Mouse (Mus musculus): ENCODE results near the gene Numbl. TPM values are rescaled to one million over a fixed set of nuclear protein-coding genes. Genes with fewer than 3 reads are reported as not detected.
"Not testable (repeated sequence)": the region's sequence is repeated elsewhere in the genome, so short reads cannot be mapped to it uniquely, and the experiment has no call there.

Numbl gene
- total RNA-seq (2021), result 10 to 100 TPM in 1 of 2 experiments, 1 to 10 TPM in 1; 5.2 to 13.3 TPM
- 37.2 and 48.0 TPM in 2 replicates for polyA plus RNA-seq (2012; rRNA removed)
- long read RNA-seq, transcript Numbl-201 (10 exons, 2,760 nt), result major isoform, 9 of 12 reads
- long read RNA-seq, partial matches to known transcripts, result 2 of 12 reads
- long read RNA-seq, other reads (novel, unspliced or antisense), result 1 of 12 reads

DNA sequence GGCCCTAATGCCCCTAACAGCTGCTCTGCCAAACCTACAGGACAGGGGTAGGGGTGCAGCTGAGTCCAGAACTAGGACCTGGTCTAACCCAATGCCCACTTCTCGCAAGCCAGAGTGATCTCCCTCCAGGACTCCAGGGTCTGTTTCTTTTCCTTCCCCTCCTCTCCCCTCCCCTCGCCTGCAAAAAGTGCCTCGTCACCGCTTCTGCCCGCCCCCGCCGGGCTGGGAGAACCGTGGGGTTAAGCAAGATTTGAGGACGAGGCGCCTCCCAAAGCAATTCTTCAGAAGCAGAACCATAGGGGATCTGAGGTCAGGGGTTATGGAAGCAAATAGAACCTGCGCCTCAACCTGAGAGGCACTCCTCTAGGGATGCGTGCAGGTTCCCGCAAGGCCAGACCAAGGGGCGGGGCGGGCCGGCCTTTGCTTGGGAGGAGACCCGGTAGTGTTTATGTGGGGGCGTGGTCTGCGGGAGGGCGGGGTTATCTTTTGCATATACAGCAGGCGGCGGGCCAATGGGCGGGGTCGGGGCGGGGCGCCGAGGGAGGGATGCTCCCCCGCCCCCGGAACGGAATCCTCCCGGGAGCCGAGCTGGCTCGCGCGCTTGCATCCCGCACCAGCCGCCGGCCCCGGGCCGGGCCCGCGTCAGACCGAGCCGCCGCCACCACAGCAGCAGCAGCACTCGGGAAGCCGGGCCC, at the start of gene Numbl:
TSS of gene Numbl (plus strand) at position 229 of the 695 bp plus-strand sequence.
- DNase-seq, result peak; percentile 96

DNA sequence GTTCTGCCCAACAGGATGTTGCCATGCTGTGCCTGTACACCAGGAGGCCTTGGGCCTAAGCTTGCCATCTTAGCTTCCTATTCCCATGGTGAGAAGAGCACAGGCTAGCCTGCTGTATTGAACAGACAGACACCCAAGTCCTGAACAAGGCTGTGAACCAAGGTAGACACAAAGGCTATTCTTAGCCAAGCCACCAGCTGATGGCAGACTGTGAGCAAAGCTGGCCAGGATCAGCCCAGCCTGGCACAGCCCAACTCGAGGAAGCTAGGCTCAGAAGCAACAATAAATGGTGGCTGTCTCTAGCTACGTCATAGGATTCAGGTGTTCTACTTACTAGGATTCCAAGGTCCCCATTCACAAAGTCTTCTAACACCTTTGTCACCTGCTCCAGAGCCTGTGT, 45.6 kb upstream of the Numbl start:
- DNase-seq, result no peak

DNA sequence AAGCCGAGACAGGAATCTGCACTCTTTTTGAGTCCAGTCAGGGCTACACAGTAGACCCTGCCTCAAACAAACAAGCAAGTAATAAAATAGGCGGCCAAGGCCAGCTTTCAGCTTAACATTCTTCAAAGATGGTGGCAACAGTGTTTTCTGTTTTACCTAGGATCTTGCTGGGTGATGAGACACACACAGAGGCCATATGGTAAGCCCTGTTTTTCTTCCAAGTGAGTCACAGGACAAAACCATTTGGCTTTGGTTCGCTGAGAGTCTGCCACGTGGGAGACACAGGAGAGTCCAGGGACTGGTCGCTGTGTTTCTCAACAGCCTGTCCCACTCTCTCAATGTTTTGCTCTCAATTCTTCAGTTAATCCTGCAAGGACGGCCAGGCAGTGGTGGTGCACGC, 39.6 kb upstream of the Numbl start:
- DNase-seq, result peak; percentile 50

DNA sequence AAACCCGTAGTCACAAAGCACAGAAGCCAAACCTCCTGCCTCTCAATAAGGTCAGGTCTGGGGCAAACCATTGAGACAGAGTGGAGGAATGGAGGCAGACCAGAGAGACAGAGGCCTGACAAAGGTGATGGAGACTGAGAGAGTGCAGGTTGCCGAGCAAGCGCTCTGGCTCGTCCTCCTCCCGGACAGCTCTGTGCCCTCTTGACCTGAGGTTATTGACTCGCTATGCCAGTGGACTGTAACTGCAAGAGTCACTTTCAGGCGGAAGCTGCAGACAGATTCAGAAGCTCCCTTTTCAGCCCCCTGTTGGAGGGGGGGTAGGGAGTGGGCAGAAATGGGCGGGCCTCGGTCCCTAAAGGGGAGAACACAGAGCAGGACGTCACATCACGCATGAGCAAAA, 38.3 kb upstream of the Numbl start:
- no peak for DNase-seq

DNA sequence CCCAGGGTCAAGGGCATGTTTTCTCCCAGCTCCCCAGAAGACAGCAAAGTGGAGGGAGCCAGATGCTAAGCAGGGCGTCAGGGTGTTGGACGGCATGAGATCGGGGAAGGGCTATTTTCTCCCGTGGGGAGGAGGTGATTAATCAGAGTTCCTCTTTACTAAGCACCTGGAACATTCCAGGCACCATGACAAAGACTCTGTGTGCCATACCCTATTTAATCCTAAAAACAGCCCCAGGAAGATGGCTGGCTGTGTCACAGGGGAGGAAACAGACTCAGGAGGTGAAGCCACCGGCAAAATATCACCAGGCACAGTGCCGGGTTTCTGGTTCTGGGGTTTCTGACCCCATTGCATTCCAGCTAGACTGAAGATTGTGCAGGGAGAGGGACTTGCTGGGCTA, 36.3 kb upstream of the Numbl start:
- DNase-seq, result no peak

DNA sequence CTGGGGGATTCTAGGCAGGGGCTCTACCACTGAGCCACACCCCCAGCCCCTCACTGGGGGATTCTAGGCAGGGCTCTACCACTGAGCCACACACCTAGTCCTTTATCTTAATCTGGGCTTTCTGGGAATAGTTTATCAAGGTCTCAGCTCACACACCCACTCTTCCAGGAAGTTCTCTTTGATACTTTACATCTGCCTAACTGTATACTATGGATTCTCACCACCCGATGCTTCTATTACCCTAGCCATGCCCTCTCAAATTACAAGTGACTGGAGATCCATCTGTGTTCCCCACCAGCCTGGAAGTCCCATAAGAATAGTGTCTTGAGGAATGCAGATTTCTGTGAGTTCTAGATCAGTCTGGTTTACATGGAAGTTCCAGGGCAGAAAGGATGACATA, 35.7 kb upstream of the Numbl start:
- DNase-seq, result no peak

DNA sequence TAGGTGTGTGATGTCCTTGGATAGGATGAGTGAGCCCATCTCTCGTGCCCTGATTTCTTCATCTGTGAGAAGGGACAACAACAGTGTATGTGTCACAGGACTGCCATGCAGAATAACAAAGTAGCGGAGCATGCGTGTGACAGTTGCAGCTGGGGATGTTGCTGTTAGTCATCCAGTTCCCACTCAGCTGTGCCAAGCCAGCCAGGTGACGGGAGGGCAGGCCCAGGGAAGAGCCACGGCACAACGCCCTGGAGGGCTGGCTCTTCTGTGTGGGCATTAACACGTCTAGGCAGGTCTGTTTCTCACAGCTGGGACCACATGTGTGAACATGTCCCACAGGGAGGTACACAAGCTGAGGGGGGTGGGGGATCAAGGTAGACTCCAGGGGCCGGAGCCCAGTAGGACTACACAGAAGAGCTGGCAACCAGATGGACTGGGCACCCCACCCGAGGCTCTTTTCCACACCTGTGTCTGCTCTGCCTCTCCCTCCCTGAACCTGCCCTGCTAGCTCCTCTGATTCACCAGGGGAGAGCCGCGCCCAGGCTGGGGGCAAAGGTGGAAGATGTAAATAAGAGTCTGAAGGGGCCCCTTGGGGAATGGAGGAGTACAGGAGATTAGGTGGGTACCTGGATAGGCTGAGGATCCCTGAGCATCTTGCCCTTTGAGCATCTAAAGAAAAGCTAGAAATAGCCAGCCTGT, 33.2 kb upstream of the Numbl start:
- DNase-seq, result peak; percentile 81

DNA sequence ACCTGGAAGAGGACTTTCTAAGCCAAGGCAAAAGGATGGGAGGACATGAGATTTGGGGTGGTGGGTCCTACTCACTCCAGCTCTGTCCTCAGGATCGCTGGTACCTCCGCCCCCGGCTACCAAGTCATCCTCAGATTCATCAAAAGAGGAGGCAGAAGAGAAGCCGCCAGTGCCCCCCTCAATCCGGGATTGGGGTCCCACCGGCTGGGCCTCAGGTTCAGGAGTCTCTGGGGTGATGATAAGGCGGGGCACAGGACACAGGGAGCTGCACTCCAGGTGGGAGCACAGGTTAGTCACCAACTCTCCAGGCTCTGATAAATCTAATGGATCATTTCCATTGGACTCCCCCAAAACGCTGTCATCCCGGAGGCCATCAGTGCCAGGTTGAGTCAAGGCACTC, 31.0 kb upstream of the Numbl start:
- DNase-seq, result no peak

DNA sequence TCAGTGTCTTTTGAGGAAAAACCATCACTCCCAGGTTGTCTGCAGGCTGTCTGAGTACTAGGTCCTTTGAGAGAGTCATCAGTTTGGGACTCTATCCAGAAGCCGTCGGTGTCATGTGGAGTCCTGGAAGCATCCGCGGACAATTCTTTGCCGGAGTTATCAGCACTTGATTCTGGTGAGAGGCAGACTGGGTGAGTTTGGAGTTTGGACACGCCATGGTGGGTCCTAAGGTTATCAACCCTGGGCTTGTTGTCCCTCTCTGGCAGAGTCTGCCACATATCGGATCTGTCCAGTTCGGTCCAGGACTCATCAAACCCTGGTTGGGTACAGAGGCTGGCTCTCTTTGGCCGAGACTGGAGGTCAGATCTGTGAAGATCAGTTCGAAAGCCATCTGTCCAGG, 30.6 kb upstream of the Numbl start:
- DNase-seq, result peak; percentile 65

DNA sequence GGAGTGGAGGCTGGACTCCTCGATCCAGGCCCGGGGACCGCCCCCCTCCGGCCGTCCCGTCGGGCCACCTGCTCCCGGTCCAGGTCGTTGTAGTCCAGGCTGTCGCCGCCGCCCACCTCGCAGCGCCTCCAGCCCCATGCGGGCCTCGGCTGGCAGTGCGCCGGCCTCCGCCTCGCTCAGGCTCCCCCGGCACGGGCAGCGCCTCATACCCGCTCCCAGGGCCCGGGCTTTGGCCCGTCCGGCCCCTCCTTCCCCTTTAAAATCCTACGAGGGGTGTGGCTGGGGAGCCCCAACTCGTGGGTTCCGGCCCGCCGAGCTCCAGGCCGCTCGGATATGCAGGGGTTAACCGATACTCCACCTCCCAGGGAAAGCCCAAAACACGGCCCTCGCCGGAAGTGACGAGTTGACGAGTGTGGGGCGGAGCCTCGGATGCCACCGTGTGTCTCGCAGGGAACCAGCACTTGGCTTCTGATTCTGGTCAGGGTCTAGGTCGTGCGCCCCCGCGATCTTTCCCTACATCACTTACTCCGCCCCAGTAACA, 29.9 kb upstream of the Numbl start, which contains the start of gene Itpkc:
TSS of gene Itpkc (minus strand) at position 381 of the 541 bp plus-strand sequence.
- peak; percentile 96 for DNase-seq

DNA sequence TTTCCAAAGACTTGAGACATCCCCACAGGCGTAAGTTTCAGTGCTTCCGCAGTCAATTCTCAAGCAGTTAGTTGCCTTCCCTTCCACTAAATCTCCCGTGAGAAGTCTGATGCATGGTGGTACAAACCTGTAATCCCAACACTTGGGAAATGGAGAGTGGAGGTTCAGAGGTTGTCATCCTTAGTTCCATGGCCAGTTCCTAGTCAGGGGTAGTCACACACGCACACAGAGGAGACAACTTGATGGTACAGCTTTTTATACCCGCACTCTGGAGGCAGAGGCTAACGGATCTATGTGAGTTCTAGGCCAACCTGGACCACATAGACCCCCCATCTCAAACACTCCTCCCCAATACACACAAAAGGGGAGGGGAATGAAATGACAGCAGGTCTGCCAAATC, 29.4 kb upstream of the Numbl start:
- DNase-seq, result no peak

DNA sequence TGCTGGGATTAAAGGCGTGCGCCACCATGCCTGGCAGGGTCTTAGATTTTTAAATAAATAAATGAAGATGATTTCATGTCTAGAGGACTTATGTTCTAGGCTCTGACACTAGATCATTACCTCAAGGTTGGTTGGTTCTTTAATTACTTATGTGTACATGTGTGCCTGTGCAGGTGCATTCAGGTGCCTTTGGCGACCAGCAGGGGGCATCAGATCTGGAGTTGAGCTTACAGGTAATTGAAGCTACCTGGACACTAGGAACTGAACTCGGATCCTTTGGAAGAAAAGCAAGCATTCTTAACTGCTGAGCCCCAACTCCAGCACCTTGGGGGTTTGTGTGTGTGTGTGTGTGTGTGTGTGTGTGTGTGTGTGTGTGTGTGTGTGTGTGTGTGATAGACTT, 27.5 kb upstream of the Numbl start:
- no peak for DNase-seq

DNA sequence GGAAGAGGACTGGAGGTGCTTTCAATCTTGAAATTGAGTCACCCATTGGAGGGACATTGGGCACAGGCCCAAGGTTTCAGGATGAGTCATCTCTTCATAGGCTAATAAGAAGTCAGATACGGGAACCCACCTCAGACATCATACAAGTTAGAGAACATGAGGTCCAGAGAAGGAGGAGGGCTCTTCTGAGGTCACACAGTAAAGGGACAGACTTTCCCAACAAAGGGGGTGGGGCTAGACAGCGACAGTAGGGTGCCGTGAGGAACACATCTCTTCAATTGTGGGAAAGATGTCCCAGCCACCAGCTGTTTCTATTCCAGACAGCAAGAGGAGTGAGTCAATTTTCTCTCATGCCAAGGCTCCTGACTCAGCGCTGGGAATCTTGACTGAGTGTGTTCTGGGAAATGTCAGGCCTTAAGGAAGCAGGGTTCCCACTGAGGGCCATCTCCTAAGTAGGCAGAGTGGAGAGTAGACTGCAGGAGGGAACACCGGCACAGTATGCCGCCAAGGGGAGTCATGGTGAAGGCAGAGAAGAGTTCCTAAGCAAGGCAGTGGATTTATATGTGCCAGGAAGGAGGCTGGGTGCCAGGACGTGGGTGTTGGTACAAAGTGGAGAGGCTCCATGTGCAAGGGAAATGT, 26.4 kb upstream of the Numbl start:
- peak; percentile 93 for DNase-seq

DNA sequence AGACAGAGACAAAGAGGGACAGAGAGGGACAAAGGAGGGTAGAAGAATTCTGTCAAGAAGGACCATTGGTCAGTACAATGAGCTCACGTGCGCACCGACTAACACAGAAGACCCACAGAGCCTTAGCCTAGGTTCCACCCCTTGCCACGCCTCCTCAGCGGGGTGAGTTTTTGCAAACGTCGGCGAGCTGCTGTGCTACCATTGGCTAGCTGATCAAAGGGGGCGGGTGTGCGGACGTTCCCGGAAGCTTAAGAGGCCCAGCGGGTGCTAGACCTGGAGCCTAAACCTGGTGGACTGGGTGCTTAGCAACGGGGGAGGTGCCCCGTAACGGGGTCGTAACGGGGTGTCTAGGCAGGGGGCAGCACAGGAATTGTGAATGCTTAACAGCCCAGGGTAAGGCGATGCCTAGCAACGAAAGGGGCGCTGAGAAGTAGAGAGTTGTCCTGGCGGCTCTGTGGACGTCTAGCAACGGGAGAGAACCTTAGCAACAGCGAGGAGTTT, 25.4 kb upstream of the Numbl start, which contains the start of gene Coq8b:
TSS of gene Coq8b (plus strand) at position 243 of the 501 bp plus-strand sequence.
- peak; percentile 97 for DNase-seq

DNA sequence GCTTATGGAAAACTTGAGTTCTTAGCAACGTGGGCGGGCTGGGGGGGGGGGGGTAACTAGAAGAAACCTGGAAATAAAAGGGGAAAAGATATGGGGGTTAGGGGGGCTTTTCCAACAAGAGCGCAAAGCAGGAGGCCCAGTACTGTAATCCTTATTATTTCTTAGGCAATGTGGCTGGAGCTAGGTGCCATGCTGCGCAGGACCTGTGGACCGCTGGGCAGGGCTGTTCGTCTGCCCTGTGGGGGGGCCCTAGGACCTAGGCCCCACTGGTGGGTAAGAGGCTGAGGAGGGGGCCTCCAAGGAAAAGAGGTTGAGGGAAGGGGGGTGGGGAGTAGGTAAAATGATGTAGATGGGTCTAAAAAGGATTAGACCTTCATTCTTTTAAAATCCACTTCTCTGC, 24.9 kb upstream of the Numbl start:
- no peak for DNase-seq

DNA sequence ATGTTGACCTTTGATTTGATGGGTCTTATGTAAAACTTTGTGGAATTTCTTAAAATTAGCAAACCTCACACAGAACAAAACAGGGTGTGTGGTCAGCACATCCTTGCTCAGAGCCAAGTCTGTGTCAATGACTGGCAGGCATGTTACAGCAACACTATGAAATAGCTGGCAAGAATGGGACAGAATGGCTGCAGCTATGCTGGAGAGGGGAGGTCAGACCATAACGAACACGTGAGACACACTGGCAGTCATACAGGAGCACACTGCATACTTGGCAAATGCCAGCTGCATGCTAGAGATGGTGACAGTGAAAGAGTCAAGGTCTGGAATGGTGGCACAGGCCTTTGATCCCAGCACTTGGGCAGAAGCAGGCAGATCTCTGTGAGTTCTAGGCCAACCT, 22.5 kb upstream of the Numbl start:
- DNase-seq, result peak; percentile 77

DNA sequence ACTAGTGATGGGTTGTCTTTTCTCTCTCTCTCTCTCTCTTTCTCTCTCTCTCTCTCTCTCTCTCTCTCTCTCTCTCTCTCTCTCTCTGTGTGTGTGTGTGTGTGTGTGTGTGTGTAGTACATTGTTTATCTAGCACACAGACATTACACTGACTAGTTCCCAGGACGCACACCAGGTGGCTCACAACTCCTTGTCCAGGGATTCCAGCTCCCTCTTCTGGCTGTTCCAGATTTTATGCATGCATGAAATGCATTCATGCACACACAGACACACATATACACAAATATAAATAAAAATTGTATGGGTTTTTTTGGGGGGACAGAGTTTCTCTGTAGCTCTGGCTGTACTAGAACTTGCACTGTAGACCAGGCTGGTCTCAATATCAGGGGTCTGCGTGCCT, 20.7 kb upstream of the Numbl start:
- no peak for DNase-seq

DNA sequence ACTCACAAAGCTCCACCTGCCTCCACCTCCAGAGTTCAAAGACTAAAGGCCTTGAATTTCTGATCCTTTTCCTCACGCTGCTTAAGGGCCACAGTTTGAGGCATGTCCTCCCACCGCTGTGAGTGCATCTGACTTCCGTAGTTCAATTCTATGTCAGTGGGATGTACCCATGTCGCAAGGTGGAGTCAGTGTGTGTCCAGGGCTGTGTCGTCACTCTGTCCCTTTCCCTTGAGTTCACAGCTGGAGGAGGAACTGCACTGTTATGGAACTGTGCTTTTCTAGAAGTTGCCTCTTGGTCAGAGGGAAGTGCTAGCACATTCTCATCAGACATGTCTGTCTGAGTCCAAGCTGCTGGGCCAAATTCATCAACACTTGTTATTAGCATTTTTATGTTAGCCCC, 19.7 kb upstream of the Numbl start:
- no peak for DNase-seq

DNA sequence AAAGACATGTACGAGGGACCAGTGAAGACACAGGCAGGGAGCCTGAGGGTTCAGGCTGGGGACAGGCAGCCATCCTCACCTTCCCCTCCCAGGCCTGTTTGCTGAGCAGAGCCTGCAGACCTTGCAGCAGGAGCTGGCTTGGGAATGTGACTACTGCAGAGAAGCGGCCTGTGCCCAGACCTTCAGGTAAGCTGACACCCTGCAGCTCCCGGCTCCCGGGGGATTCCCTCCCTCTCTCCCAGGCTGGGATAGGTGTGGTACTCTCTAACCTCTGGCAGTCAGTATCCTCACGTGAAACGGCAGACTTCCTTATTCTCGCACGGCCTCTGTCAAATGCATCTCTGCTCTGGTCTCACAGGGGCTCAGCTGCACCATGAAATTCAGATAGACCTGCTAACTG, 15.0 kb upstream of the Numbl start:
- no peak for DNase-seq

DNA sequence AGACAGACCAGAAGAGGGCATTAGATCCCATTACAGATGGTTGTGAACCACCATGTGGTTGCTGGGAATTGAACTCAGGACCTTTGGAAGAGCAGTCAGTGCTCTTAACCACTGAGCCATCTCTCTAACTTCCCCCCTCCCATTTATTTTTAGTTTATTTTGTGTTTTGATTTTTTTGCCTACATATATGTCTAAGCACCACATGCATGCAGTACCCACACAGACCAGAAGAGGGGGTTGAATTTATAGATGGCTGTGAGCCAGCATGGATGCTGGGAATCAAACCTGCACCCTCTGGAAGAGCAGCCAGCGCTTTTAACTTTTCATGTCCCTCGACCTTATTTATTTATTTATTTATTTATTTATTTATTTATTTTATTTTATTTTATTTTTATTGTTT, 14.1 kb upstream of the Numbl start:
- DNase-seq, result not testable (repeated sequence)

DNA sequence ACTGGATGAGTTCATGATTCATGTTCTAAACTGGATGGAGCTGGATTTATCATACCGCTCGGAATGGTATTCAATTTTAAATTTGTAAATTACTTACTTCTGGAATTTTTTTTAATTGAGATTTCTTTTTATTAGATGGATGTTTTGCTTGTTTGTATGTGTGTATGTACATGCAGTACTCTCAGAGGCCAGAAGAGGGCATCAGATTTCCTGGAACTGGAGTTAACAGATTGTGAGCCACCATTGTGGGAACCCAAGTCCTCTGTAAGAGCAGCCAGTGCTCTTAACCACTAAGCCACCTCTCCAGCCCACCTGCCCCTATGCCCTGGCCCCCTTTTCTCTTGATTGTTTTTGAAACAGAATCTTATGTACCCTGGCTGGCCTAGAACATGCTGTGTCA, 9.1 kb upstream of the Numbl start:
- no peak for DNase-seq

DNA sequence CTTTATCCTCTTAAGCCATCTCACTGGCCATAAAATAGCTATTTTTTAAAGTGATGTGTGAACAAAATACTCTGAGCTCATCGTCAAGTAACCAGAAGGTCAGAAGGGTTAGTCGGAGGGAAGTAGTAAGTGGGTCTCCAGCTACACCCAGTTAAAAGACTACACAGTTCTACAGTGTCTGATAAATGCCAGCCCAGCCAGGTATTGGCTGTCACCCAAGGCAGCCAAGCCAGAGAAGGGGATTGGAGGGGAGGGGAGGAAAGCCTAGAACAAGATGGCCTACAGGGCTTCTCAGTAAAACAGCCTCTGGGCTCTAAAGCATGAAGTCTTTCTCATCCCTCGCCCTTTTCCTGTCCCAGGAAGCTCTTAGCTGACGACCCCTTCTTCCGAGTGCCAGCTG, 8.3 kb upstream of the Numbl start:
- DNase-seq, result no peak
